Mouse (Mus musculus): ENCODE results near the gene Plekhg3.
A peak's percentile ranks its signal among the peaks of the same experiment; 100 is the strongest.

Gene Plekhg3

DNA sequence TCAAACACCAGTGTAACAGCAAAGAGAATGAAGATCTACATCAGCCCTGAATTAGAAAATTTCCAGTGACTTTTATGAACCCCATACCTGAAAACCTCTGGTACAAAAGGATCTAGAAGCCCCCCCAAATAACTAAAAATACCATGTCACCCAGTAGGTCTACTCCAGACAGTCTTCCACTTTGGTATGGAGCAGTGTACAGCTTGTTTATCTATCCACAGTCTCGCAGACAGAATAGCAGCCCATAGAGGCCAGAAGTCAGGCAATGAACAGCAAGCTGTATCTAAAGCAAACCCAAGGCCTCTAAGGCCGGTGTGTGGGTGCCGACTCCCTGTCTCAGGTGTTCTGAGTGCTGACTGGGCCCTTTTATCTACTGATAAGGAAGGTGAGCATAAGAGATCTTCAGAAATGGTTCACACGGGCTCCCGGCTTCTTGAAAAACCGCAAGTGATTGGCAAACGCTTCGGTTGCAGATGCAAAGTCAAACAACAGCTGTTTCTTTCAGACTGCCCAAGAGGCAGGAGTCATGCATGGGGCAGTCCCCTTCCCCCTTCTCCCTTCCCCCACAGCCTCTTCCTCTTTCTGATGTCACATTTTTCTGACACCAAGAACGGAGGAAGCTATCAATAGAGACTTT is 3.3 kb upstream of the Plekhg3 start:
- no peak for DNase-seq

DNA sequence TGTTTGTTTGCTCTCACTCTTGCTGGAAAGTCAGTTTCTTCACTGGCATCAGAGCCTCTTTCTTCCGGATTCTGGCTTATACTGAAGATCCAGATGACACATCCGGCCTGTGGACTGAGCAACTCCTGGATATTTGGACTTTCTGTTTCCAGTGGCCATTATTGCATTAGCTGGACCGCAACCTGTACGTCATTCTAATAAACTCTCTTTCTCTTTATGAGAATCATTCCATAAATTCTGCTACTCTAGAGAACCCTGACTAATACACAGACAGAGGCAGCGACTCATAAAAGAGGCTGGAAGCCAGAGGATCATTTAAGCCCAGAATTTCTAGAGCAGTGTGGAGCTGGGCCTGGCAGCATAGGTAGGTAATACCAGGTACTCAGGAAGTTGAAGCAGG is 1.9 kb upstream of the Plekhg3 start:
- no peak for DNase-seq

DNA sequence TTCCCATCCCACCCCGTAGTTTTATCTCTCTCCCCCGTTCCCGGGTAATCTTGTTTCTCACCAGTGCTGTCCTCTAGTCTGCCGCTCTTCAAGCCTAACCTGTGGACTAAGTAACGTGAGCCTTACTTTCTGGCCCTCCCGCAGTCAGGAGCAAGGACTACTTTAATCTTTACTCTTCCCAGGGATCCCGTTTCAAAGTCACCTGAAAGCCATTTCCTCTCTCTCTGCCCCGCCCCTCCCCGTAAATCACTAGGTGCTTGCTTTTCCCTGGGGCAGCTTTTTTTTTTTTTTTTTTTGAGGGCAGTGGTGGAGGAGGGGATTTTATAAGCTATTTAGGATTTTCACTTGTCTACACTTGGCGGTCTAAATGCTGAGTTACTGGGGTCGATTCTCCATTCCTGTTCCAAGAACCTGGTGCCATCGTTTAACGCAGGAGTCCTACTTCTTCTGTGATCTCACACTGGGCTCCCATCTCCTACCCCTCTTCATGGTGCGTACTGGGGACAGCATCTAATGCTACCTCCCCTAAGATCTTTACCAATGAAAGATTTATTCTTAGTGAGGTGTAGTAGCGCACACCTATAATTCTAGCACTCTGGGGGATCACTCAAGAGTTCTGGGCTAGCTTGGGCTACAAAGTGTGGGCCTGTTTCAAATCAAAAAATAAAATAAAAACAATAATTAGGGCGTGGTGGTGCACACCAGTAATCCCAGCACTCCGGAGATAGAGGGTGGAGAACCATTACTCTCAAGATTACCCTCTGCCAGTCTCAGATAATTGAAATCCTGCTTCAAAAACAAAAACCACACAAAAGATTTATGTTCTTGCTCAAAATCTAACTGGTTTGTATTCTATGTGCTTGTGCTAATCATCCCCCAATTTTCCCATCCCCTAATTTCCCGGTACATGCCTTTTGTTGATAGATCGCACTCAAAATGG is 1.6 kb downstream of the Plekhg3 start:
- DNase-seq = no peak

DNA sequence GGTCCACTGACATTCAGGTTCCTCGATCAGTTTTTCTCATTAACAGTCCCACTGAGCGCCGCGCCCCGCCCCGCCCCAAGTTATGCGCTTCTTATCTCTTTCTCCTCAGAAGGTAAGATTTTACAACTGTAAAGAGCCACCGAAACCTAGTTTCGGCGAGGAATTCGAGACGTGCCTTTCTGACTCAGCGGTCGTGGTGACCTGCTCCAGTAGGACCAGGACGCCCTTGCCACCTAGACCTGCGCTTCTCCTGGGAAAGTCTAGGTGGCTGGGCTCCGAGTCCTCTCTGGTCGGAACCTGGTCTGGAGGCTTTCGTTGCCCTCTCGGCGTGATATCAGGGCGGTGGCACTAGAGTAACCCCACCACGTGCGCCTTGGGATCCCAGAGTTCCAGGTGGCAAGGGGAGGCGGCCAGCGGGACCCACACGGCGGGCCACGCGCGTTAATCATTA is 2.3 kb downstream of the Plekhg3 start:
- DNase-seq = no peak

DNA sequence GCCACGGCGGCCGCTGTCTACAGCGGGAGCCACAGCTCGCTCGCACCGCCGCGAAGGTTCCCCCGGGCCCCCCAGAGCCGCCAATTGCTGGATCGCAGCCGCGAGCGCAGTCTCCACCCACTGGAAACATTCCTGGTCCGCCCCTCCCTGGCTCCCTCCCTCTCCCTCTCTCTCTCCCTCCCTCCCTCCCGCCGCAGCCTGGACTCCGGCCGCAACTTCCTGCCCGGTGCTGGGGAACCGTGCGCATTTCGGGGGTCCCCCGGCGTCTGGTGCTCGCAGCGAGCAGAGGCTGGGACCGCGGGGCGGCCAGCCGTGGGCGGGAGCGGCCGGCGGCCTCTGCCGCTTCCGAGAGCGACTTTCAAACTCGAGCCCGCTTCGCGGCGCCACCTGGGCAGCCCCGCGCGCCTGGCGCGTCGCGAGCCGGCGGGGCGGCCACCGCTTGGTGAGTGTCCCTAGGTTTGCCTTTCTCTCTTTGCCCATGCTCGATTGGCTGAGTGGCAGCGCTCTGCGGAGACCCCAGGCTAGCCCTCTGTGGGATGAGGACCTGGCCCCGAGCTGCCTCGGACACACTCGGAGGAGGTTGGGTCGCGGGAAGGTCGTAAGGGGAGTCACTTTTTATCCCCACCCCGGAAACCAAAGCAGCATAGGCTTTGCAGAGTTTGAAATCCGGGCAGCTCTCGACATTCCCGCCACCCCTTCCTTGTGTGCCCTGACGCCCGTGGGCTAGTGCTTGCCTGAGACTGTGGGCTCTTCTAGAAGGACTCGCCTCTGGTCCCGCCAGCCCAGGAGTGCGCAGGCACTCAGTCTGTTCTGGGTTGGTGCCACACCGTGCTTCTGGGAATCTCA is 2.9 kb downstream of the Plekhg3 start:
- peak; percentile 51 for DNase-seq

DNA sequence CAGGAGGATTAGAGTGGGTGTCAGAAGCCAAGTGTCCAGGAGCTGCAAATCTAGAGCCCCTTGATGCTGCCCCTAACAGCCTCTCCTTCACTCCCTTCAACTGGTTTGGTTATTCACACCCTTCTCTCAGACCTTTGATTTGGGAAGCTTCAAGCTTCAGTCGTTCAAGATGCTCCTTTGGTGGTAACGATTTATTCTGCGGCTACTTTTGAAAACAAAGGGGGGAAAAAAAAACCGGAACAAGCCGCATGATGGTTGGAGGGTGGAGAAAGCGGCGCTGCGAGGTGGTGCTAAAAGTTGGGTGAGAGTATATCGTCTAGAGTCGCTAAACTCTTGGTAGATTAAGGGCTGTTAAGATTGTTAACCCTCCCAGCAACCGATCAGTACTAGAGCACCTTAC is 3.5 kb downstream of the Plekhg3 start:
- no peak for DNase-seq

DNA sequence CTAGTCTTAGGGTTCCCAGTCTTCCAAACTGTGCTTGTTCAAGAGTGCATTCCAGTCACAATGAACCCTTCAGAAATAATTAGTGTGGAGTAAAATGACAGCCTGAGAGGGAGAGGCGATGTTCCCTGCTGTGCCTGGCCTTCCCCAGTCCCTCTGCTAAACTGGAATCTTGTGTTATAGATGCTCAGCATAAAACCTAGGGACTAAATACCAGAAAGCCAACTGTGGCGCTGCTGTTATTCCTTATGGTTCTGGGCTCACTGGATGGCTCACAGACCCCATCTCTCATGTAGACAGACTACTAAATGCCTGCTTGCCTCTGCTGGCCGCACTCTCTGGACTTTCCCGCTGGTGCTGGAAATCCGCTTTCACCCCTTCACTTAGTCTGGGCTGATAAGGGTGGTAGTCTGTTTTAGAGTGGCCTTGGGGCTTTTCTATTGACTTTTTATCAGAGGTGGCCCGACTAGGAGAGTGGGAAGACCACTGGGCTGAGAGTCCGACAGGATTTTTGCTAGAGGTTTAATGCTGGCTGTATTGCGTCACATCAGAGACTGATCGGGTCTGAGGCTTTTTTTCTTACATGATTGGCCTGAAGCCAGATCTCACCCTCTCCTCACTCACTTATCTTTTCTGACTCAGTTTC is 4.1 kb downstream of the Plekhg3 start:
- DNase-seq = peak; percentile 13

DNA sequence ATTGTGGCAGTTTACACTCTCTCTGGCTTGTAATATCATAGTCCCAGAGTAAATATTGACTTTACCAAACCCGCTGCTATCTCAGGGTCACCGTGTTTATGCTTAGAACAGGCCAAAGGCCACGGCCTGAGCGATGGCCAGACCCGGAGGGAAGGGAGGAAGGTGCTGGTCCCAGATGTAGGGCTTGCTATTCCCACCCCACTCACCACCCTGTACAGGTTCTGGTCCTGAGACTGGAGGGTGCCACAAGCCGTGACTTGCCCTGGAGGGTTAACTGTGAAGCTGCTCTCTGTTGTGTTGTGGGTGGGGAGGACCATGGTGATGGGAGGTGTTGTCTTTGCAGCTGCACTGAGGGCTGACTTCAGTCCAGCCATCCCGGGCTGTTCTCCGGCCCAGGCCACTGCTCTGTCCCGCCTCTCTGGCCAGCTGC is 4.8 kb downstream of the Plekhg3 start:
- DNase-seq = no peak

DNA sequence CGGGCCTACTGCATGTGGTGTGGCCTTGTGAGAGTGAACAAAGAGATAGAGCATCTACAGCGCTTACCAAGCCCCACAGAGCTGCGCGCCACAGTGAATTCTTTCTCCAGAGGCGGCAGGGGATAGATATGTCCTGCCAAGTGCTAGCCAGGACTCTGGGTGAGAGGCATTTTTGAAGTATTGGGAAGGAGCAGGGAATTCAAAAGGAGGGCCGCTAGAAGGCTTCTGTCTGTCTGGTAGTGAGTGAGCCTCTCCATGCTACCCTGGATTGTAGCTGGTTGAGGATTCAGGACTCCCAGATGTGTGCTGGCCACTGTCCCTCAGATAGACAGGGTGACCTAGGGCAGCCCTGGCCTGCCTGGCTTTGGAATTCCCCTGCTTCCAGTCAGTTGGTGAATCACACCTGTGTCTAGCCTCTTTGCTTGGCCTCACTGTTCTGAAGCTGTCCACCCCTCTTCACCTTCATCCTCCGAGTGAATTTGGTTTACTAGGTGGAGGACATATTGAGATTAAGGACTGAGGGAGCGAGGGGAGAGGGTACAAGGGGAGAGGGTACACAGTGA is 6.0 kb downstream of the Plekhg3 start:
- no peak for DNase-seq

DNA sequence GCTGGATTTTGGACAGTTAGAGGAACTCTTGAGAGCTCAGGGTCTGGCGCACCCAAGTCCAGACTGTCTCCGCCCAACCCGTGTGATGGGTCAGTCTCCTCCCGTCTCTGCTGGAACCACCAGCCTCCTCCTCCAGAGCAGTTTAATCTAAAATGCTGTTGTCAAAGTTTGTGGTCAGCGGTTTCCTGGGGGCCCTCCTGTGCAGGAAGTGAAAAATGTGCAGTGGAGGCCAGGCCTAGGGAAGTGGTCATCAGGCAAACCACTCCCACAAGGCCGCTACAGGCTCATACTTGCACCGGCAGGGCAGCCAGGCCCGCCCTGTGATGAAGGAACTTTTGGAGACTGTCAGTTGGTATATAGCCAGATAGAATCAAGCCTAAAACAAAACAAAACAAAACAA is 6.7 kb downstream of the Plekhg3 start:
- DNase-seq = no peak

DNA sequence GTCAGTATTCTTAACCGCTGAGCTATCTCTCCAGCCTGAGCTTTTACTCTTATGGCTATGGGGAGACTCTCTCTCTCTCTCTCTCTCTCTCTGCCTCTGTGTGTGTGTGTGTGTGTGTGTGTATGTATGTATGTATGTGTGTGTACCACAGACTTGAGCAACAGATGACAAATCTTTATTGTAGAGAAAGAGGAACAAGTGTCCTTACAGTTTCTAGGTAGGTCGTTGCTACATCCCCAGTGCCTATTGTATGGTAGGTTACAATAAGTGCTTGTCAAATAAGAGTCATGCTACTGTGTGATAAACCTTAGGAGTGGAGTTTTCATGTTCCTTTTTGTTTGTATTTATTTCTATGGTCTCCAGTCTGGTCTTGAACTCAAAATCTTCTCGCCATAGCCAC is 9.5 kb downstream of the Plekhg3 start:
- DNase-seq = no peak

DNA sequence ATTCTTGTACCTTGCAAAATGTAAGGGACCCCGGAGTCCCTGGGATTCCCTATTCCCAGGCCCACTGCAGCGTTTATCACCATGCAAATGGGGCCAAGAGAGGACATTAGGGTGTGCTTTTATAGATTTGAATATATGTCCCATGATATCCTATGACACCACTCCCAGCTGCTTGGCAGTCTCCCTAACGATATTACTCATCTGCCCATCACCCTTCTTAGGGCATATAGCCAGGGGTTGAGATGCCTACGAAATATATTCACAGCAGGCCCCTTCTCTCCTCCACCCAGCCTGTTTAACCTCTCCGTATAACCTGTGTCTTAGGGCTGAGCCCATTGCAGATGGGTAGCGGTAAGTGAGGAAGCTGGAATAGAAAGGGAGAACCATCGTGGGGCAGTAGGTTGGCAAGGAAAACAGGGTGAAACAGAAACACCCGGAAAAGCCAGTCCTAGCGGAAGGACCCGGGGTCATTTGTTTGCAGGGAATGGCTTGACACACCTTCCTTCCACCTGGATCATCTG is 10.1 kb downstream of the Plekhg3 start:
- DNase-seq = no peak

DNA sequence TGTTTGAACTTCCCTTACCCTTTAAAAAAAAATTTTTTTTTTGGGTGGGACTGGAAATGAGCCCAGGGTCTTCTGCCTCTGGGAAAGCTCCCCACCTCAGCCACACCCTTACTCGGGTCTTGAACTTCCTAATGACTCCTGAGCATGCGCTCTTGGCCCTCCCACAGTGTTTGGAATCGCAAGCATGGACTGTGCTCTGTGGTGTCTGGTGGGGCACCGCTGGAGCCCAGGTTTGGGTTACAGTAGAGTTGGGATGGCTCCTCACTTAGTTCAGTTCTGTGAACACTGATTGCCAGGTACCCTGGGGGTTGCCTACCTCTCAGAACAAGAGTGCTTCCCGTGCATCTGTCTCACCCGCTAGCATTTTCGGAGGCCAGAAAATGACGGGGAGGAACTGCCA is 10.8 kb downstream of the Plekhg3 start:
- no peak for DNase-seq

DNA sequence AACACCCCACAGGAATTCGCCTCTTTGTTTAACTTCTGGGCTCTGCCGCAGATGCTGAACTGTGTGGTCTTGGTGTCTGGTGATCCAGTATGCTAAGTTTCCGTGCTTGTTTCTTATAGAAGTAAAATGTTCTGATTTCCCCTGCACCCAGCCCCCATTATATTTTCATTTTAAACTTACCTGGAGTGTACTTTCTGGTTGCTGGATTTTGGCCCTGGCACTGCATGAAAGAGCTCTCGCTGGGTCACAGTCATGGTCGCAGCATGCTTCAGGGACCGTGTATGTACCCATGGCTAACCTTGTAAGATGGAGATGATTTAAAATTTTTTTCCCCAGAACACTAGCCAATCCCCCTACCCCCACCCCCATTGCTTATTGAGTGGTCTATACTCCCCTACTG is 11.2 kb downstream of the Plekhg3 start:
- no peak for DNase-seq

DNA sequence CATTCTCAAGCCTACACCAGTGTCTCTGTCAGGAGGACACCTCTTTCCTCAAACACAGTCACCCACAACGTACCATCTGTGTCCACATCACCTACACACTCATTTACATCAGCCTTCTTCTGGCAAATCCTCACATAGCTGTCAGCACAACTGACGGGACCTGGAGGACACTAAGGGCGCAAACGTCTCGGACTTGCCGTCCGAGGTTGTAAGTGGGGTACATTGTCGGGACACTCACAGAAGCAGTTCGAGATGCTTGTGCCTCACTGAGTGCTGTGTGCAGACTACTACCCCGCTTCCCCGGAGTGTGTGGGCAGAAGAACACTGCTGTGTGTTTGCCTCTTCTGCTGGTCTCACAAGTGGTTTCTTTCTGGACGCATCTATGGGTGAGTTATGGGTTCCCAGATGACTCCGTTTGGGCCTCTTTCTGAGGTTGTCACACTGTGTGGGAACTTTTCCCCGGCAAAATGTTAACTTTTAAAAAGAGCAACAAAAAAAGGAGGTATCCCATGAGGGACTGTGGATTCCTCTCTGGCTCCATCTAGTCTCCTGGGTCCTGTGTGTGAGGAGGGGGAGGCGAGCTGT is 15.2 kb downstream of the Plekhg3 start:
- no peak for DNase-seq

DNA sequence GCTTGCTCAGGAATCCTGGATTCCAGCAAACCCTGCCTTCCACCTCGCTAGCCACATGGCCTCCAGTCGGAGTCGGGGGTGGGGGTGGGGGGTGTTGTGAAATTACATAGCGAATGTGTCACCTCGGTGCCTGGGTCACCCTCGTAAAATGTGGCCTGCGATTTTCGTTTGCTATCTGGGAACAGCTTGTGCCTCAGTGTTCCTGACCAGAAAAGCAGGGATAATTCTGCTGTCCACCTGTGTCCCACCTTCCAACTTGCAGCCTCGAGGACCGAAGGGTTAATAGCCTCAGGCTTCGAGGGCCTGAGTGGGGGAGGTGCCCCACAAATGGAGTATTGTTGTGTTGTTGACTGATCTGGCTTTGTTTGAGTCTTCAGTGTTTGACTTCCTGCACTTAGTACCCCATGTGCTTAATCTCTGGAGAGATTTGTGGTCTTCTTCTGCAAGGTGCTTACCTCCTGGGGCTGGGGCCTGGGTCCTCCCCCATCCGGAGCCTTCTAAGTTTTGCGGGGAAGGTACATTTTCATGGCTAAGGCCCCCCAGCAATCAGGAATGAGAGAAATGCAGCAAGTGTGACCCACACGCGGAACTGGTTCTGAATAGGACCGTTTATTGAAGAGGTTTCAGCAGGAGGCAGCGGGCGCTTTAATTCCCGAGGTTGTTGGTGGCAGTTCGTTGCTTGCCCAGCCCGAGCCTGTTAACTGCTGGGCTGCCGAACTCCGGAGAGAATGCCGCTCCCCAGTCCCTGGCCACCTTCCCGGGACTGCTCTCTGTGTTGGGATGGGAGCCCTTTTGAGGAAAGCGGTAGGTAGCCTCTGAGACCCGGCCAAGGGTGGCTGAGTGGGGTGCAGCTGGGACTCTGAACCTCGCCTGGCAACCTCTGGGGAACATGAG is 15.9 kb downstream of the Plekhg3 start:
- DNase-seq = peak; percentile 49

DNA sequence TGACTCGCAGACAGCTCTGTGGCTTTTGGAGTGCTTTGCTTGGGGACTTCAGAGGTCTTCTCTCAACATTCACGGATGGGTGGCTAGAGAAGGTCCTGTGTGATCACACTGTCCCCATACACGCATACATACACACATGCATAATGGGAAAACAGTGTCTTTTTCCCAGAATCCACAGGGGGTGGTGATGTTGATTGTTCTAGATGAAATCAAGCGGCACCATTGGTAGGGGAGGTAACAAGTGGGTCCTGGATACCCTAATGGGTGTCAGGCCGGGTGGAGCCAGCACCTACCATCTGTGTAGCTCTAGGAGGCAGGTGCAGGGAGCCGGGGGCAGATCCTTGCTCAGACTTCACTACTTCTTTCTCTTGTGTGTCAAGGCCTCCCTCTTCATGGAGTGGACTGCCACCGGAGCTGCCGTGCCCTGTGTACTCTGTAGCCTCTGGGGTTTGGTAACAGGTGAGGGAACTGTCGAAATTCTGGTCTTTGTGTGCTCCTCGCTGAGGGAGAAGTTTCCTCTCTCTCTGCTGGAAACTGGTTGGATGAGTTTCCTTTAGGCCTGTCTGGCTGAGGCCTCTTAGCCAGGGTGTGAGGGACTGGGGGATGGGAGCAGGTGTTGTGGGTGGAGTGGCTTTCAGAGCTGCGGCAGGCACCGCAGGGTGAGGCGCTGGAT is 16.9 kb downstream of the Plekhg3 start:
- DNase-seq = no peak

DNA sequence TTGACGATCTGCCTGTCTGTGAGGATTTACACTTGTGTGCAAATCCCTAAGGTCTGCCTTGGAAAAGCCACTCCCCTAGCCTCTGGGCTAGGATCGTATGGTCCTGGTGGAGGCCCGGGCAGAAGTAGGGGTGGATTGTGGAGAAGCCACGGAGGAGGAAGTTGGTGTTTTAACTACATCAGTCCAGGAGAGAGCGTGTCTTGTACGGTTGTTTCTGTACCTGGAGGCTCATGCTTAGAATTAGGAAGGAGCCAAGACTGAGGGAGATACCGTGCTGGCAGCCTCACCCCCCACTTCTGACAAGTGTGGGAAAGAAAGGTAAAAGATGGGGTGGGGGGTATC is 17.4 kb downstream of the Plekhg3 start:
- no peak for DNase-seq

DNA sequence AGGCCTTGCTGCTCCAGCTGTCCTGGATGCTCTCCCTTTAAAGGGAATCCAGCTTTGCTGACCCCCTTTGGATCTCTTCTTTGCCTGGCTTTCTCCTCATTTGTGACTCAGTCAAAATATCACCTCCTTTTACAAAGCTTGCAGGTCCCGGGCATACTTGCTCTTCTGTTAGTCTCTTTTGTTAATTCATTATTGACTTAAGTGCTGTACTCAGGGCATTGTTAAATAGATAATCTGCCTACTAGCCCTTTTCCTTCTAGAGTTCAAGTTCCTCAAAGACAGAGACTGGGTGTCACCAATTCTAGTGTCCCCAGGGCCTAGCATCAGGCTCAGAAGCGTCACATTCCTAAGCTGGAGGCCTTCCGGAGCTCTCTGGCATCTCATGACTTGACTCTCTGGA is 18.5 kb downstream of the Plekhg3 start:
- no peak for DNase-seq

DNA sequence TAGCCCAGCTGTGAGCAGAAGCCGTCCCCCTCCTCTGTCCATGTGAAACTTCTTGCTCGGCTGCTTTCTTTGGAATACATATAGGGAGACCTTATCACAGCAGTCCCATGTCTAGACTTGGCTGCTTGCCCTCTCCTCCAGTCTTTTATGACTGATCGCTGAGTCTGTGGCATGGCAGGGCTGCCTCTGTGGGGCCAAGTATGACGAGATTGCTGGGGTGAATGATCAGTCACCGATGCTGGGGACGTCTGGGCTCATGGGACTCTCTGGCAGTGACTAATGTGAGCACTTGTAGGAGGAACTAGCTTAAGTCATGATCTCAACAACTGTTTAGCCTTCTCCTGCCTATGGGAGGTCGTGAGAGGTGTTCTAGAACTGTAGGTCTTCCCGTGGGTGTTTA is 21.6 kb downstream of the Plekhg3 start:
- DNase-seq = no peak

Measured in right cerebral cortex, postnatal 4 days (tissue).